Mouse (Mus musculus): ENCODE data around the gene Fam198a.
A peak's percentile ranks its signal among the peaks of the same experiment; 100 is the strongest.

Fam198a gene

GRCm38 (mm10) chr9:122023873-122024272 lies 73.1 kb downstream of the Fam198a start:
- no peak for DNase-seq

DNA sequence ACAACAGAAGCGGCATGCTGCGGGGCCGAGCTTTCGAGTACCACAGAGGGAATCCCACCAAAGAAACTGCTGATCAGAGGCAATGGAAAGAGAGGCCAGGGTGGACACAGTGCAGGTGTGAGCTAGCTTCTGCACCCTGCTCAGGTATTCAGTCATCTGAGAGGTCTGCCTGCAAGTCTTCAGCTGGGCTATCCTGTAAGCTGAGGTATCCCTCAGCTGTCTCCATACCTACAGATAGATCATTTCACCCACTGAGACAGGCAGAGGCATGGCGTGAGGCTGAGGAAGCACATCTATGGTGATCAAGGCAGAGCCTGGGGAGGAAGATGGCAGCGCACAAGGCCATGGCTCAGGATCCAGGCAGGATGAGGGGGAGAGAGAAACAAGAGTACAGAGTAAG lies 73.6 kb downstream of the Fam198a start:
- no peak for DNase-seq

DNA sequence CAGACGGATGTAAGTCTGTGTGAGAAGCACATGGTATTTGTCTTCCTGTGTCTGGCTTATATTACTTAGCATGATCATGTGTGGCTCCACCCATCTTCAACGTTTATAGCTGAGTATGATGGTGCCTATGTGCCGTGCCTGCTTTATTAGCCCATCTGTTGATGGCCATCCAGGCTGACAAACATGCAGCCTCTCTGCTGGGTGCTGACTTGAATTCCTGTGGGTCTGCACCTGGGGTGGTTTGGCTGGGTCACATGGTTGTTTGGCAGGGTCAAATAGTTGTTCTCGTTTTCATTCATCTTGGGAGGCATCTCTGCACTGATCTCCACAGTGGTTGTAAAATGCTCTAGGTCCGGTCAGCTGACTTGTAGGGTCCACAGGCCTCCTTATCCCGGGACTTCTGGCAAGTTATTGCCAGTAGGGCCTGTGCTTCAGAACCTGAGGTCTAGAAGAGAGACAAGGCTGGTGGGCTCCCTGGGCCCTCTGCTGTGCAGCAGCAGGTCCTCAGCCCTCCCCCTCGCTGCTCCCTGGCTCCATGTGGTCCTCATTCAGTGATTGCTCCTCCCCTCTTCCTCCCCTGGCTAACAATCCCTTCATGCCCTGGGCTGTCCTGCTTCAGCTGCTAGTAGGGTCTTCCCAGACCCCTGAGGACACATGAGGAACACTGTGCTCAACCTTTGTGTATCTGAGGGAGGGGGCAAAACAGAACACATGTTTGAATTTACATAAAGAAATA lies 75.2 kb downstream of the Fam198a start:
- no peak for DNase-seq

GRCm38 (mm10) chr9:122027081-122027913 lies 76.5 kb downstream of the Fam198a start:
- peak; percentile 72 for DNase-seq

- peak; percentile 73 for DNase-seq
Measured at GRCm38 (mm10) chr9:122027914-122028745, 77.3 kb downstream of the Fam198a start.

GRCm38 (mm10) chr9:122029765-122030164 lies 79.0 kb downstream of the Fam198a start:
- DNase-seq, result no peak
